Mouse (Mus musculus): ENCODE data around the gene Dnajc12. TPM values are rescaled to one million over a fixed set of nuclear protein-coding genes. Genes with fewer than 3 reads are reported as not detected.

The Dnajc12 gene
- total and polyA plus RNA-seq, 3 experiments, result 0.83 to 3.7 (median 1.5) TPM

GRCm38 (mm10) chr10:63457292-63458128, 75.3 kb downstream of the Dnajc12 start:
- no peaks in the 10 kb centered on the region for H3K27me3 ChIP-seq (replicated peaks)
- in situ Hi-C loops (cut with MboI; ENCODE audit: low pct_ligation_motif_present, low pct_unique_long_range_greater_than_20kb, low sequenced_read_pairs) (no loop called here), dilution Hi-C loops (cut with MboI; ENCODE audit: extremely low pct_ligation_motif_present, extremely low pct_unique_long_range_greater_than_20kb, low sequenced_read_pairs) (no loop called here)
- H3K4me3 ChIP-seq (replicated peaks in 1 of 3; ENCODE audit: low read depth in 2 of 3, low read length in 2 of 3, poor library complexity in 1 of 3), result no peak overlapping the region
- TF ChIP-seq MYC (IDR thresholded peaks at IDR 0.05; ENCODE audit: low read depth, low read length) (no peak), ETS1 (conservative IDR thresholded peaks at IDR 0.05; ENCODE audit: low read depth, low read length) (no peak), JUND (conservative IDR thresholded peaks at IDR 0.05; ENCODE audit: low read depth, low read length) (no peak), GABPA (IDR thresholded peaks at IDR 0.05; ENCODE audit: insufficient replicate concordance, low read depth, low read length) (no peak), IRF4 (IDR thresholded peaks at IDR 0.05; ENCODE audit: low read depth, low read length) (no peak), NRF1 (IDR thresholded peaks at IDR 0.05; ENCODE audit: low read depth, low read length) (no peak), E2F4 (IDR thresholded peaks at IDR 0.05; ENCODE audit: insufficient replicate concordance, low read depth, low read length) (no peak), BHLHE40 (IDR thresholded peaks at IDR 0.05; ENCODE audit: low read depth, low read length) (no peak), ZKSCAN1 (IDR thresholded peaks at IDR 0.05; ENCODE audit: borderline replicate concordance, low read depth, low read length) (no peak), KAT2A (IDR thresholded peaks at IDR 0.05; ENCODE audit: insufficient replicate concordance, low read length) (no peak), PAX5 (IDR thresholded peaks at IDR 0.05; ENCODE audit: low read length) (no peak), POLR2AphosphoS2 (IDR thresholded peaks at IDR 0.05; ENCODE audit: low read depth, low read length) (no peak), HCFC1 (IDR thresholded peaks at IDR 0.05; ENCODE audit: low read depth, low read length) (no peak), RCOR1 (conservative IDR thresholded peaks at IDR 0.05; ENCODE audit: low read depth, low read length) (no peak), SIN3A (IDR thresholded peaks at IDR 0.05; ENCODE audit: low read length) (no peak), UBTF (IDR thresholded peaks at IDR 0.05; ENCODE audit: low read depth, low read length) (no peak), CHD2 (IDR thresholded peaks at IDR 0.05; ENCODE audit: low read length) (no peak), POLR2A (IDR thresholded peaks at IDR 0.05; ENCODE audit: low read depth, low read length) (no peak), TBP (conservative IDR thresholded peaks at IDR 0.05; ENCODE audit: low read depth, low read length) (no peak), EP300 (IDR thresholded peaks at IDR 0.05; ENCODE audit: low read length) (no peak)
- H3K4me1 ChIP-seq (ENCODE audit: control insufficient read depth in 1 of 2, insufficient read depth in 2 of 2), result peaks cover 0 to 5% of the 10 kb centered on the region in 2 experiments; a peak in 2 of 4 replicates
- no peaks in the 10 kb centered on the region for H3K79me2 ChIP-seq (replicated peaks; ENCODE audit: control insufficient read depth, extremely low read depth, insufficient read depth, poor library complexity, severe bottlenecking)
- no peaks in the 10 kb centered on the region for H3K9me3 ChIP-seq (replicated peaks; ENCODE audit: low read length)
- no peak overlapping the region for H3K4me2 ChIP-seq (ENCODE audit: insufficient read depth, low read depth, poor library complexity, severe bottlenecking)
- H3K9ac ChIP-seq (ENCODE audit: insufficient read depth, low read depth), result no peak overlapping the region
- no peak overlapping the region for H3K27ac ChIP-seq (ENCODE audit: insufficient read depth, low read depth)
- H3K36me3 ChIP-seq (replicated peaks in 1 of 2; ENCODE audit: control insufficient read depth in 1 of 2, insufficient read depth in 1 of 2, low read length in 1 of 2), result no peaks in the 10 kb centered on the region
- DNase-seq (ENCODE audit: extremely low read depth), result no peak

Other genes starting within 250 kb of the Dnajc12 start
- gene Mypn, start 178.5 kb upstream of the Dnajc12 start, total RNA-seq (2012; rRNA removed), result 0.08 and 0.17 TPM in 2 replicates
- gene Mypn, start 178.5 kb upstream of the Dnajc12 start, total RNA-seq (2014; rRNA removed), result 0.39 and 0.47 TPM in 2 replicates
- gene Mypn, start 178.5 kb upstream of the Dnajc12 start, polyA plus RNA-seq (2012; ENCODE audit: insufficient read length, low read depth), result 0.46 and 0.81 TPM in 2 replicates
- gene Herc4, start 138.6 kb upstream of the Dnajc12 start, total RNA-seq (2012; rRNA removed), result 36.6 TPM in 2 replicates
- gene Herc4, start 138.6 kb upstream of the Dnajc12 start, total RNA-seq (2014; rRNA removed), result 96.1 and 101 TPM in 2 replicates
- 56.2 and 68.1 TPM in 2 replicates for gene Herc4, start 138.6 kb upstream of the Dnajc12 start, polyA plus RNA-seq (2012; ENCODE audit: insufficient read length, low read depth)
- gene Sirt1, start 739 bp upstream of the Dnajc12 start, total RNA-seq (2012; rRNA removed), result 11.5 and 15.6 TPM in 2 replicates
- 24.7 and 28.9 TPM in 2 replicates for gene Sirt1, start 739 bp upstream of the Dnajc12 start, total RNA-seq (2014; rRNA removed)
- 15.7 and 17.4 TPM in 2 replicates for gene Sirt1, start 739 bp upstream of the Dnajc12 start, polyA plus RNA-seq (2012; ENCODE audit: insufficient read length, low read depth)
- not detected in 2 replicates for gene Gm7075, start 39.3 kb downstream of the Dnajc12 start, total RNA-seq (2012; rRNA removed)
- not detected in 2 replicates for gene Gm7075, start 39.3 kb downstream of the Dnajc12 start, total RNA-seq (2014; rRNA removed)
- not detected in 2 replicates for gene Gm7075, start 39.3 kb downstream of the Dnajc12 start, polyA plus RNA-seq (2012; ENCODE audit: insufficient read length, low read depth)
- not detected in 2 replicates for gene Ctnna3, start 47.7 kb downstream of the Dnajc12 start, total RNA-seq (2012; rRNA removed)
- gene Ctnna3, start 47.7 kb downstream of the Dnajc12 start, total RNA-seq (2014; rRNA removed), result 0.09 TPM in 1 of 2 replicates, not detected in the other
- not detected in 2 replicates for gene Ctnna3, start 47.7 kb downstream of the Dnajc12 start, polyA plus RNA-seq (2012; ENCODE audit: insufficient read length, low read depth)

All from CH12.LX (cell line).